Mouse (Mus musculus) CD4-positive, CD25-positive, alpha-beta regulatory T cell, adult 4 months (primary cell): ENCODE results near the gene Mdm1. TPM values are rescaled to one million over a fixed set of nuclear protein-coding genes. Genes with fewer than 3 reads are reported as not detected.

Source experiments
- polyA plus RNA-seq, 2 experiments: library from polyadenylated mRNA; unstranded; fragments of 100-300 nt; shearing (Covaris generic); gene quantifications; one replicate each; pipeline ENCODE4 v1.2.1; 2017

Gene Mdm1
- polyA plus RNA-seq, 2 experiments from 2014 or later: 7.6 to 7.8 TPM

Other genes starting within 250 kb of the Mdm1 start
- gene Il22, start 63.1 kb downstream of the Mdm1 start, polyA plus RNA-seq: not detected
- not detected for gene Gm32717, start 99.0 kb downstream of the Mdm1 start, polyA plus RNA-seq
- gene Gm32802, start 116.9 kb downstream of the Mdm1 start, polyA plus RNA-seq: not detected
- not detected for gene Iltifb, start 153.2 kb downstream of the Mdm1 start, polyA plus RNA-seq
- gene Gm9040, start 185.2 kb downstream of the Mdm1 start, polyA plus RNA-seq: not detected
- gene Gm9044, start 190.6 kb downstream of the Mdm1 start, polyA plus RNA-seq: not detected
- gene Gm9045, start 196.0 kb downstream of the Mdm1 start, polyA plus RNA-seq: under 1 TPM in 1 of 2 experiments, not detected in 1; 0.13 TPM
- under 1 TPM in 1 of 2 experiments, not detected in 1; 0.42 TPM for gene Gm9046, start 201.4 kb downstream of the Mdm1 start, polyA plus RNA-seq
- not detected for gene Gm9048, start 206.9 kb downstream of the Mdm1 start, polyA plus RNA-seq
- gene Gm9049, start 212.3 kb downstream of the Mdm1 start, polyA plus RNA-seq: under 1 TPM in 1 of 2 experiments, not detected in 1; 0.13 TPM